Comparison of ENCODE assay signal across 20 mouse cellular contexts in genomic region chr17:86726480-86726879, GRCm38 (mm10). TPM values are rescaled to one million over a fixed set of nuclear protein-coding genes. Genes with fewer than 3 reads are reported as not detected.
DNase-seq lines count a peak whose midpoint lies in the region; ATAC-seq and TF ChIP-seq lines count a peak whose summit lies in the region.
"Had no signal": no experiment of that assay in that cellular context is flagged by ENCODE, and none has a peak within 500 bp of the region (broad histone marks: within the 10 kb centered on the region; RNA-seq: fewer than 3 reads in every experiment).

No protein-coding gene starts in this region.

- no peaks in the 10 kb centered on the region for H3K9me3 ChIP-seq in stomach, embryonic 14.5 days (ENCODE audit: control insufficient read depth, low read depth, low read length)
- no peaks in the 10 kb centered on the region for H3K9me3 ChIP-seq in stomach, postnatal 0 days (ENCODE audit: control insufficient read depth, low read length)
- H3K9me3 ChIP-seq in kidney, embryonic 16.5 days (ENCODE audit: low read length), result no peaks in the 10 kb centered on the region
- H3K9me3 ChIP-seq in liver, postnatal 0 days (ENCODE audit: low read length), result no peaks in the 10 kb centered on the region
- H3K9me3 ChIP-seq: forebrain, embryonic 10.5 days; hindbrain, embryonic 15.5 days; intestine, embryonic 15.5 days had no signal

- no peak overlapping the region for H3K4me2 ChIP-seq in stomach, embryonic 14.5 days (replicated peaks; ENCODE audit: low read depth, low read length)
- H3K4me2 ChIP-seq in stomach, postnatal 0 days (replicated peaks; ENCODE audit: low read depth), result no peak overlapping the region
- H3K4me2 ChIP-seq in kidney, embryonic 16.5 days (replicated peaks; ENCODE audit: low read depth, low read length), result no peak overlapping the region
- H3K4me2 ChIP-seq in liver, postnatal 0 days (ENCODE audit: low read depth, low read length), result no peak overlapping the region
- H3K4me2 ChIP-seq: hindbrain, embryonic 15.5 days; intestine, embryonic 15.5 days; liver, embryonic 11.5 days had no signal

- TF ChIP-seq CTCF in stomach, postnatal 0 days (IDR thresholded peaks at IDR 0.05; ENCODE audit: low read depth), result no peak
- no peak for TF ChIP-seq CTCF in liver, postnatal 0 days (IDR thresholded peaks at IDR 0.05; ENCODE audit: low read depth)

- 0 out of 2 replicates have a peak, but pooled peaks cover 6% of the 10 kb centered on the region for H3K4me1 ChIP-seq in stomach, embryonic 14.5 days (ENCODE audit: control insufficient read depth, insufficient read depth, low read length)
- H3K4me1 ChIP-seq in stomach, postnatal 0 days (replicated peaks; ENCODE audit: control insufficient read depth, insufficient read depth), result peaks cover 3% of the 10 kb centered on the region; the same call in 1 of the 2 replicates
- H3K4me1 ChIP-seq in kidney, embryonic 16.5 days (ENCODE audit: insufficient read depth, low read length), result no peaks in the 10 kb centered on the region
- H3K4me1 ChIP-seq in liver, postnatal 0 days (ENCODE audit: insufficient read depth), result no peaks in the 10 kb centered on the region
- H3K4me1 ChIP-seq: hindbrain, embryonic 15.5 days had no signal

- H3K4me3 ChIP-seq in stomach, embryonic 14.5 days (ENCODE audit: low read depth, low read length), result no peak overlapping the region
- H3K4me3 ChIP-seq in stomach, postnatal 0 days (ENCODE audit: low read depth, low read length), result no peak overlapping the region
- no peak overlapping the region for H3K4me3 ChIP-seq in kidney, embryonic 16.5 days (ENCODE audit: low read length)
- no peak overlapping the region for H3K4me3 ChIP-seq in liver, postnatal 0 days (ENCODE audit: low read depth, low read length)
- H3K4me3 ChIP-seq: forebrain, embryonic 10.5 days; hindbrain, embryonic 15.5 days; intestine, embryonic 15.5 days had no signal

- TF ChIP-seq EP300 in stomach, postnatal 0 days (optimal IDR thresholded peaks at IDR 0.05), result no peak
- no peak for TF ChIP-seq EP300 in liver, postnatal 0 days (IDR thresholded peaks at IDR 0.05; ENCODE audit: low read depth)

- intact Hi-C loops in gastrocnemius, postnatal 14 days (cut with DNase I; ENCODE audit: low total_unique reads), result no loop called here

- no peak for ATAC-seq in stomach, embryonic 14.5 days (ENCODE audit: insufficient number of reproducible peaks, insufficient read depth, low FRiP score, low read depth)
- ATAC-seq in stomach, postnatal 0 days (ENCODE audit: low FRiP score, low TSS enrichment), result no peak
- no peak for ATAC-seq in kidney, embryonic 16.5 days (ENCODE audit: low FRiP score, low TSS enrichment)
- ATAC-seq in liver, postnatal 0 days, result no peak
- ATAC-seq: intestine, embryonic 15.5 days had no signal

- no peak overlapping the region for H3K9ac ChIP-seq in stomach, embryonic 14.5 days (replicated peaks; ENCODE audit: low read depth, low read length)
- no peak overlapping the region for H3K9ac ChIP-seq in stomach, postnatal 0 days (ENCODE audit: low read length)
- H3K9ac ChIP-seq in kidney, embryonic 16.5 days (replicated peaks; ENCODE audit: low read length), result no peak overlapping the region
- no peak overlapping the region for H3K9ac ChIP-seq in liver, postnatal 0 days (replicated peaks)
- H3K9ac ChIP-seq: hindbrain, embryonic 15.5 days; intestine, embryonic 15.5 days had no signal

- H3K36me3 ChIP-seq in stomach, embryonic 14.5 days (ENCODE audit: control insufficient read depth, insufficient read depth, low read length), result no peaks in the 10 kb centered on the region
- H3K36me3 ChIP-seq in stomach, postnatal 0 days (ENCODE audit: control insufficient read depth, insufficient read depth, low read length), result no peaks in the 10 kb centered on the region
- H3K36me3 ChIP-seq in kidney, embryonic 16.5 days (ENCODE audit: insufficient read depth, low read length), result no peaks in the 10 kb centered on the region
- no peaks in the 10 kb centered on the region for H3K36me3 ChIP-seq in liver, postnatal 0 days (replicated peaks; ENCODE audit: insufficient read depth, low read length)
- H3K36me3 ChIP-seq: forebrain, embryonic 10.5 days; hindbrain, embryonic 15.5 days; intestine, embryonic 15.5 days had no signal

- no peaks in the 10 kb centered on the region for H3K27me3 ChIP-seq in stomach, embryonic 14.5 days (ENCODE audit: control insufficient read depth, insufficient read depth, low read length)
- H3K27me3 ChIP-seq in stomach, postnatal 0 days (ENCODE audit: control insufficient read depth, insufficient read depth, low read length), result no peaks in the 10 kb centered on the region
- H3K27me3 ChIP-seq in kidney, embryonic 16.5 days (ENCODE audit: insufficient read depth, low read length), result no peaks in the 10 kb centered on the region
- H3K27me3 ChIP-seq in liver, postnatal 0 days (ENCODE audit: insufficient read depth, low read length), result no peaks in the 10 kb centered on the region
- H3K27me3 ChIP-seq: hindbrain, embryonic 15.5 days; intestine, embryonic 15.5 days had no signal

- H3K27ac ChIP-seq in stomach, embryonic 14.5 days (ENCODE audit: low read length), result peak overlapping the region; percentile 58; the same call in 1 of the 2 replicates
- no peak overlapping the region for H3K27ac ChIP-seq in stomach, postnatal 0 days (replicated peaks)
- no peak overlapping the region for H3K27ac ChIP-seq in kidney, embryonic 16.5 days (ENCODE audit: low read length)
- no peak overlapping the region for H3K27ac ChIP-seq in liver, postnatal 0 days (ENCODE audit: low read depth)
- H3K27ac ChIP-seq: forebrain, embryonic 10.5 days; hindbrain, embryonic 15.5 days; intestine, embryonic 15.5 days had no signal

- 53% methylated on average over 7 of the region's 7 CpGs for WGBS in stomach, embryonic 14.5 days
- WGBS in stomach, postnatal 0 days, result 30% methylated on average over 7 of the region's 7 CpGs
- 84% methylated on average over 7 of the region's 7 CpGs for WGBS in kidney, embryonic 16.5 days
- 81% methylated on average over 7 of the region's 7 CpGs for WGBS in liver, postnatal 0 days (ENCODE audit: insufficient replicate concordance)

- peak; percentile 11 for DNase-seq in gastrocnemius, postnatal 14 days
- no peak for DNase-seq in gastrocnemius, postnatal 25 days
- no peak for DNase-seq in stomach, postnatal 0 days (ENCODE audit: low spot score)
- peak; percentile 32 for DNase-seq in heart, postnatal 4 days
- no peak for DNase-seq in liver, postnatal 0 days
- DNase-seq: adrenal gland, adult 2 months; cerebellum, adult 11-12 months; cerebellum, postnatal 14 days; kidney, postnatal 4 days; lung, adult 2 months; lung, postnatal 36 days; right cerebral cortex, postnatal 4 days; thymus, adult 18-20 months; thymus, postnatal 4 days had no signal

RNA-seq across cellular contexts. Expression of gene Epas1, which starts 27.0 kb away (rescaled TPM):
- total RNA-seq in gastrocnemius, postnatal 14 days (2021), result 100 to 1,000 TPM in 1 of 2 experiments, 10 to 100 TPM in 1; 91.8 to 114 TPM
- total RNA-seq in gastrocnemius, postnatal 25 days (2021), result 100 to 1,000 TPM in 1 of 2 experiments, 10 to 100 TPM in 1; 91.3 to 110 TPM
- 8.4 and 9.5 TPM in 2 replicates for polyA plus RNA-seq in stomach, embryonic 14.5 days (2014; fragmentation: Nextera tagmentation; extraction: Ambion mirVana)
- 4.7 and 5.5 TPM in 2 replicates for polyA plus RNA-seq in stomach, postnatal 0 days (2015; fragmentation: Nextera tagmentation; extraction: Ambion mirVana)
- total RNA-seq in heart, postnatal 4 days (2021), result 100 to 1,000 TPM; 112 to 123 TPM
- polyA plus RNA-seq in kidney, embryonic 16.5 days (2015; fragmentation: Nextera tagmentation; extraction: Ambion mirVana), result 10.0 and 12.3 TPM in 2 replicates
- polyA plus RNA-seq in liver, postnatal 0 days (2015; fragmentation: Nextera tagmentation; extraction: Ambion mirVana), result 7.5 and 8.2 TPM in 2 replicates

Comparison
In these comparisons a context has a peak if more than half of its experiments do, and no peak if none do; other contexts are left out.
1. DNase-seq: peak in gastrocnemius, postnatal 14 days (single experiment) and heart, postnatal 4 days (single experiment); none in gastrocnemius, postnatal 25 days (single experiment), stomach, postnatal 0 days (single experiment) and liver, postnatal 0 days (single experiment).